Mouse (Mus musculus) heart, adult 2 months (tissue): ENCODE data around the gene Emc10.

Experiments used
- CTCF ChIP-seq: fragments of 200-600 bp; IDR thresholded peaks from 2 replicates; pipeline ENCODE4 v1.8.1; 2022; ENCODE audit warnings: antibody characterized with exemption, mild to moderate bottlenecking, moderate library complexity
- EP300 ChIP-seq: fragments of 200-500 bp; IDR thresholded peaks from 2 replicates; pipeline ENCODE4 v1.6.1; 2011; ENCODE audit warnings: low read depth, low read length, control low read depth; ENCODE audit not compliant: insufficient read depth
- POLR2A ChIP-seq: fragments of 200-500 bp; IDR thresholded peaks from 2 replicates; pipeline ENCODE4 v1.6.1; 2011; ENCODE audit warnings: mild to moderate bottlenecking, low read depth, low read length, control low read depth; ENCODE audit not compliant: insufficient read depth

DNA sequence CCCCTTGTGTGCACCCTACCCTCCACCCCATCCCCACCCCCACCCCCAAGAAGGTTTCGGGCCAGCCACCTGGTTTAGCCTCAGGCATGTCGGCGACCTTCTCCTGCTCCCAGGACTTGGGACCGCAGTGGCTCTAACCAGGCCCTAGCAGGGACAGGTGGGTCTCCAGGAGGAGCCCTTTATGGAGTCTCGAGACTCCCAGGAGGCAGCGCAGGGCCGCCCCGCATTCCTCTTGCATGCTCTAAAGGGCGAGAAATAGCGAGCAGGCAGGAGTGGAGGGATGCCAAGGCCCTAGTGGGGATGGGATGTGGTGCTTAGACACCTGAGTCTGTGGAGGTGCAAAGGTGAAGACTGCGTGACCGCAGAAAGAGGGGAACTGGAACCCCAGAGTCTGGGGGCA lies 28.2 kb upstream of the Emc10 start, which contains the start of gene Mybpc2:
- TF ChIP-seq POLR2A (no peak), CTCF (no peak), EP300 (no peak)
